Mouse (Mus musculus) telencephalon, adult 2 months (tissue): Measurements from ENCODE around the gene Gpr180.
"Not testable (repeated sequence)": the region's sequence is repeated elsewhere in the genome, so short reads cannot be mapped to it uniquely, and the experiment has no call there.

Source experiments
- DNase-seq: peaks from one replicate; pipeline ENCODE4 v3.0.0-alpha.2; 2011; ENCODE audit warnings: low read depth, low spot score

The Gpr180 gene

DNA sequence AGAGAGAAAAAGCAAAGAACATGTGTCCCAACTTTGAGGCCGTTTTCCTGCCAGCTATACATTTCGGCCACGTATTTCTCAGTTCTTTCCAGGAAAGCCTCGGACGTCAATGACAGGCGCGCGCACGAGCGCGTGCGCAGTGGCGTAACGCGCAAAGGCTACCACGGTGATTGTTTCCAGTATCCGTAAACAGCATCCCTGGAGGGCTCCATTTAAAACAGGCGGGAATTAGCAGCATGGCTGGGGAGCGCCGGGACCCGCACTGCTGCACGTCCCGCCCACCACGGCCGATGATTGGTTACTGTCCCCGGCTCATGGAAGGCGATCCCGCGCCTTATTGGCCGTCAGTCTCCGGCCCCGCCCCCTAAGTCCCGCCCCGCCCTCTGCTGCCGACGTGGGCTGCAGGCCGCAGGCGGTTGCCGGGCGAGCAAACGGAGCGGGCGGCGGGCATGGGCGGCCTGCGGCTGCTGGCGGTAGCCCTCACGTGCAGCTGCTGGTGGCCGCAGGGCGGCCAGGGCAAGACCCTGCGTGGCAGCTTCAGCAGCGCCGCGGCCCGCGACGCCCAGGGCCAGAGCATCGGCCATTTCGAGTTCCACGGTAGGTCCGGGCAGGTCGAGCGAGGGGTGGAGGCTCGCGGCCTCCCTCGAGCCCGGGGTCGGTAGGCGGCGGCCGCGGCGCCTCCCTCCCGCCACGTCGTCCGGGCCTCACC, at the start of gene Gpr180:
TSS of gene Gpr180 (plus strand) at position 415 of the 709 bp plus-strand sequence.
- DNase-seq = peak; percentile 96

GRCm38 (mm10) chr14:118088437-118089207, 48.3 kb upstream of the Gpr180 start:
- DNase-seq = peak; percentile 5

GRCm38 (mm10) chr14:118089215-118089805, 47.6 kb upstream of the Gpr180 start:
- peak; percentile 70 for DNase-seq

DNA sequence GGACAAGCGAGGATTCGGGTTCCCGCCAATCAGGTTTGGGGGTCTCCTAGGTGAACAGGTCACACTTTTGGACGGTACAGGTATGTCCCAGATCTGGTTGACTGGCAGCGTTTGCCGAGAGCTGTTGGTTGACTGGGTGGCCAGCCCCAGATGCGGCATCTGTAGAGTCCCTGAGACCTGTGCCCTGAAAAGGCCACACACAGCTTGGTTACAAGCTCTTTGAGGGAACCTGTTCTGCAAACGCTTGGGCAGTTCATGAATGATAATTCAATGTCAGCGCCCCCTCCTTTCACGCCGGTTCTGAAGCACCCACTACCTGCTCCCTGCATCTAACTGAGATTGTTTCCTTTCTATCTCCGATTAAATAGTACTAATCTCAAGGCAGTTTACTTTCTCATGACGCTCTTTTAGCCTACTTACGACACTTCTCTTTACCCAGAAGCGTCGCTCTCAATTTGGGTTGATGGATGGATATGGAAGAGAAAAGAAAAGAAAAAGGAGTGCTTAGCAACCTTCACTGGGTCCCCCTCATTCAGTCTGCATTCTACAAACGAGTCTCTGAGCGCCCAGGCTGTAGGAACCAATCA, 47.1 kb upstream of the Gpr180 start:
- DNase-seq = peak; percentile 9

- no peak for DNase-seq
Observed at GRCm38 (mm10) chr14:118098265-118098664, 38.7 kb upstream of the Gpr180 start.

DNA sequence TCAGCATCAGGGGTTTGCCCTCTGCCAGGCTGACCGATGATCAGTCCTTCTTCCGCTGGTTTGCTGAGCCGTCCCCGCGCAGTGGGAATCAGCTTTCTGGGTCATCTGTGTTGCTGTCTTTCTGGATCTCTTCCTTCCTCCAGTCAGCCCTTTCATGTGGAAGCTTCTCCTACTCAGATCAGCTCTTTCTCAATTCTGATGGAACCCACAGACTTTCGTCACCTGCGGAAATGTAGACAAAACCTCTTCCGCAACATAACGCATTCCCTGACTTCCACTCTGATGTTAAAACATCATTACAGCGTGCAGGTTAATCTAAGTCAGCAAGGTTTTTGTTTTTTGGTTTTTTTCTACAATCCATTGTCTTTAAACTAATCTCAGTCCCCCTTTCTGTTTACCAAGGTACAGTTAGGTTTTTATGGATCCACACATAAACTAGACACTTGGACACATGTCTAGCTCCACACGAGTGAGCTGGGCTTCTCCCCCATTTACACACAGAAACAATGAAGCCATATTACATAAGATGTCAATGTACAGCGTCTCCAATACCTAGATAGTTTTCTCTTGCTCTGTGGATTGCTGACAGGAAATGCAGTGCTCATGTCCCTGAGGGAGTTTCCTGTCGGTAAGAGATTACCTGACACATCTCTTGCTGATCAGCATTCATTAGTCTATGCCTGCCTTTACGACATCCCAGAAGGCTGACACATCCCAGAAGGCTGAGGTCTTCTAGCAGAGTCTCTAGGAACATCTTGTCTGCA, 35.5 kb upstream of the Gpr180 start:
- no peak for DNase-seq

DNA sequence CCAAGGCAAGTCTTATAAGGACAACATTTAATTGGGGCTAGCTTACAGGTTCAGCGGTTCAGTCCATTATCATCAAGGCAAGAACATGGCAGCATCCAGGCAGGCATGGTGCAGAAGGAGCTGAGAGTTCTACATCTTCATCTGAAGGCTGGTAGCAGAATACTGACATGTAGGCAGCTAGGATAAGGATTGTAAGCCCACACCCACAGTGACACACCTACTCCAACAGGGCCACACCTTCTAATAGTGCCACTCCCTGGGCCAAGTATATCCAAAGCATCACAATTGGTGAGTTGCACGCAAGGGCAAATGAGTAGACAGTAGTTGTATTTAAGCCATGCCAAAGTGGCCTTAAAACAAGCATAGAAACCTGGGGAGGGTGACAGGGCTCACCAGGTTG, 29.5 kb upstream of the Gpr180 start:
- DNase-seq = not testable (repeated sequence)

- DNase-seq = no peak
Observed at GRCm38 (mm10) chr14:118113116-118113515, 23.8 kb upstream of the Gpr180 start.

- DNase-seq = no peak
Observed at GRCm38 (mm10) chr14:118124129-118124528, 12.8 kb upstream of the Gpr180 start.

GRCm38 (mm10) chr14:118124771-118125170, 12.2 kb upstream of the Gpr180 start:
- DNase-seq = no peak

GRCm38 (mm10) chr14:118126301-118126700, 10.7 kb upstream of the Gpr180 start:
- DNase-seq = no peak

- no peak for DNase-seq
Observed at GRCm38 (mm10) chr14:118131472-118131871, 5.5 kb upstream of the Gpr180 start.

GRCm38 (mm10) chr14:118131931-118132641, 4.9 kb upstream of the Gpr180 start:
- DNase-seq = no peak

DNA sequence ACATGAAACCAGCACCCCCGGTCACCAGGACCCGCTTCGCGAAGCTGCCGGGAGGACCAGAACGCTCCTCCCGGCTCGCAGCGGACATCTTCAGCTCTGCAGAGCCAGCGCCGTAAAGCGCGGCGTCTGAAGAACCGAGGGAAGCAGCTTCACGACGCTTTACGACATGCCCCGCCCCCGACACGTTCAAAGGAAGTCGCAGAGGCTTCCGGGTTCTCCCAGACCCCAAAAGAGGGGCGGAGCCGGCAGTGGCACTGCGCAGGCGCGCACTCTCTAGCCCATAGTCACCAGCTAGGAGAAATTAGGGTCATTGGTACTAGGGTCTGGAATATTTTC, 4.3 kb upstream of the Gpr180 start, which contains the start of gene Tgds:
TSS of gene Tgds (minus strand) at position 114 of the 336 bp plus-strand sequence.
- DNase-seq = peak; percentile 99

DNA sequence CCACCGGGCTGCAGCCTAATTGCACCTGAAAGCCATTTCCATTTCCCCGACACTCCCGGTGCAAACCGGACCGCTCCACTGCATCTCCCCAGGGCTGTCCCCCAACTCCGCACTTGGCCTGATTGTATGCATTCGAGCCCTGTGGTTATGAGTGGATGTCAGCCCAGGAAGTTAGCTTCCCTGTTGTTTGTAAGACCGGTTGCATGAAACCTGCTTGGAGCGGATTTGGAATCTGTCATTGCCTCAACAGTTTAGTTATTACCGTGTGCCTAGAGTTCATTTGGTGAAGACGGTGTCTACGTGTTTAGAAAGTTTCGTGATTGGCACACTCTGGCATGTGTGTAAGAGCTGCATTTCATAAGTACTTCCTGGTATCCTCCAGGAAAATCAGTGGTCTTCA, 529 bp downstream of the Gpr180 start:
- DNase-seq = no peak

DNA sequence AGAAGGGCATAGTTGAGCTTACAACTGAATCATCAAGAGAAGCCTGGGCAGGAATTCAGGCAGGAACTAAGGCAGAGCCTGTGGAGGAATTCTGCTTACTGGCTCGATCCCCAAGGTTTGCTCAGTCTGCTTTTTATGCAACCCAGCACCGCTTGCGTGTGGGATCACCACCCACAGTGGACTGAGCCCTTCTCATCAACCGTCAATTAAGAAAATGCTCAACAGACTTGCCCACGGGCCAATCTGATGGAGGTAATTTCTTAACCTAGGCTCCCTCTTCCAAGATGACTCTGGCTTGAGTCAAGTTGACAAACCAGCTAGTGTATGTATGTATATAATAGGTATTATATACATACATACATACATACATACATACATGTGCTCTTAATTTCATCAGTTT, 5.3 kb downstream of the Gpr180 start:
- no peak for DNase-seq

- DNase-seq = no peak
Observed at GRCm38 (mm10) chr14:118148046-118148445, 11.1 kb downstream of the Gpr180 start.

DNA sequence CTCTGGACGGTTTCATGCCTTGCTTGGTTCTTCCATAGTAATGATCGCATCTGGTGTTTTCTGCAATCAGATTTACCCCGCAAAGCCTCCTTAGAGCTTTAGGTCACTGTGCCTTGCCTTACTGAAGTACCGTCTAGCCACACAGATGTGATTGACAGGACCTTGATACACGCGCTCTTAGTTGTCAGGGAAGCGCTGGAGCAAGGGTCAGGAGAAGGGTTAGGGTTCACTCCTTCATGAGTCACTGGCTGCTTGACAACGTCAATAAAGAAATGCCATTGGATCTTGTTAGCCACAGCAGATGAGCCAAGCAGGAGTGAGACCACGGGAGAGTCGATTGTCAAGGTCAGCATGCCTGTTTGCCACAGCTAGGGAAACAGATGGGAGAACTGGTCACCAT, 11.6 kb downstream of the Gpr180 start:
- DNase-seq = no peak

GRCm38 (mm10) chr14:118150656-118151551, 13.9 kb downstream of the Gpr180 start:
- peak; percentile 44 for DNase-seq
